In the genomic region with DNA sequence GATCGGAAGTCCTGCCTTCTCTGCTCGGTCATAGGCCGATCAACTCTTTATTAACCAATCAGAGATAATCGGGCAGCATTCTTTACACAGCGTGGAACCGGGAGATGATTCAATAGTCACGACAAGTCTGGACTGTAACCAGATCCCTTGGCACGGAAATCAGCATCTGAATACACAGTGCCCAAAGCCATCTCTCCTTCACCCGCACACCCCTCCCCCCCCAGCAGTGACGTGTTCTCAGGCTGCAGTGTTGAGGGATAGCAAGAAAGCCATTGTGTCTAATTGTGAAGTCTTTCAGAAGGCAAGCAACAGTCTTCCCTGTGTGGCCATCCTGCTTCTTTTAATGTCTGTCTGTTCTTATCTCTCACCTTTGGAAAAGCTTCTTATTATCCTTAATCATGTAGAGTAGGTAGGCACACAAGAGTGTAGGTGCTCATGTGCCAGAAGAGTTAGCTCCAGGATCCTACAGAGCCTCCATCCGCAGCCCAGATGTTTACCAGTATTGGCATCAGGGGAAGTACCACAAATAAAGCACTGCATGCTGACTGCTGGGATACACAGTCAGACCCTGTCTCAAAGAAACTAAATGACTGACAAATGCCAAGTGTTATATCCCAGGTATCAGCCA, we compare ENCODE assay signal across 8 mouse cellular contexts. TPM values are rescaled to one million over a fixed set of nuclear protein-coding genes. Genes with fewer than 3 reads are reported as not detected.
A peak's percentile ranks its signal among the peaks of the same experiment; 100 is the strongest.
DNase-seq lines count a peak whose midpoint lies in the region; ATAC-seq and TF ChIP-seq lines count a peak whose summit lies in the region.

No protein-coding gene starts in this region.

- no peaks in the 10 kb centered on the region for H3K79me2 ChIP-seq in C2C12 (ENCODE audit: control insufficient read depth, insufficient read depth)

- H3K79me3 ChIP-seq in C2C12 (ENCODE audit: low read depth), result no peaks in the 10 kb centered on the region

- H3K27ac ChIP-seq in embryonic facial prominence, embryonic 14.5 days (replicated peaks; ENCODE audit: low read depth, low read length), result peak overlapping the region; percentile 64
- no peak overlapping the region for H3K27ac ChIP-seq in limb, embryonic 11.5 days (replicated peaks; ENCODE audit: low read depth, low read length)
- H3K27ac ChIP-seq in midbrain, embryonic 11.5 days (ENCODE audit: low read depth, low read length), result peak overlapping the region; percentile 82
- no peak overlapping the region; the same call in 1 of the 2 replicates for H3K27ac ChIP-seq in stomach, embryonic 14.5 days (ENCODE audit: low read length)

- peak; percentile 99 for ATAC-seq in embryonic facial prominence, embryonic 14.5 days (ENCODE audit: low read depth)
- ATAC-seq in limb, embryonic 11.5 days (ENCODE audit: insufficient number of reproducible peaks, low FRiP score, low TSS enrichment, low read depth), result peak; percentile 96
- ATAC-seq in midbrain, embryonic 11.5 days (ENCODE audit: low FRiP score), result peak; percentile 99
- ATAC-seq in stomach, embryonic 14.5 days (ENCODE audit: insufficient number of reproducible peaks, insufficient read depth, low FRiP score, low read depth), result peak; percentile 93

- peak; percentile 84 for DNase-seq in adrenal gland, postnatal 25 days
- peak; percentile 97 for DNase-seq in embryonic facial prominence, embryonic 14.5 days (ENCODE audit: low spot score)
- peak; percentile 83 for DNase-seq in heart, adult 9 months (ENCODE audit: low spot score in 2 of 2)
- peak; percentile 53 to 66 for DNase-seq in kidney, adult 8-10 months
- peak; percentile 65 for DNase-seq in limb, embryonic 11.5 days (ENCODE audit: low spot score)
- DNase-seq in midbrain, embryonic 11.5 days (ENCODE audit: low spot score, missing footprints), result peak; percentile 98

- no peak for TF ChIP-seq CTCF in C2C12 (IDR thresholded peaks at IDR 0.05; ENCODE audit: control insufficient read depth, insufficient read depth, insufficient read length)

- peak overlapping the region; percentile 53 for H3K4me2 ChIP-seq in embryonic facial prominence, embryonic 14.5 days (ENCODE audit: low read depth, low read length)
- peak overlapping the region; percentile 33 for H3K4me2 ChIP-seq in limb, embryonic 11.5 days (ENCODE audit: low read depth, severe bottlenecking)
- peak overlapping the region; percentile 64 for H3K4me2 ChIP-seq in midbrain, embryonic 11.5 days
- H3K4me2 ChIP-seq in stomach, embryonic 14.5 days (replicated peaks; ENCODE audit: low read depth, low read length), result peak overlapping the region; percentile 54

- H3K9ac ChIP-seq in embryonic facial prominence, embryonic 14.5 days (ENCODE audit: low read depth, low read length), result peak overlapping the region; percentile 38
- peak overlapping the region; percentile 8 for H3K9ac ChIP-seq in limb, embryonic 11.5 days (ENCODE audit: low read length)
- peak overlapping the region; percentile 58 for H3K9ac ChIP-seq in midbrain, embryonic 11.5 days (ENCODE audit: low read length)
- H3K9ac ChIP-seq in stomach, embryonic 14.5 days (replicated peaks; ENCODE audit: low read depth, low read length), result no peak overlapping the region

- WGBS in embryonic facial prominence, embryonic 14.5 days, result 3% methylated on average over 11 of the region's 11 CpGs
- 5% methylated on average over 11 of the region's 11 CpGs for WGBS in limb, embryonic 11.5 days
- 0% methylated on average over 11 of the region's 11 CpGs for WGBS in midbrain, embryonic 11.5 days
- WGBS in stomach, embryonic 14.5 days, result 3% methylated on average over 11 of the region's 11 CpGs

- peaks cover 10% of the 10 kb centered on the region for H3K4me1 ChIP-seq in embryonic facial prominence, embryonic 14.5 days (ENCODE audit: control insufficient read depth, insufficient read depth, low read length)
- H3K4me1 ChIP-seq in limb, embryonic 11.5 days (ENCODE audit: control insufficient read depth, insufficient read depth, low read length), result peaks cover 7% of the 10 kb centered on the region
- H3K4me1 ChIP-seq in midbrain, embryonic 11.5 days (ENCODE audit: control insufficient read depth, insufficient read depth, low read length), result peaks cover 11% of the 10 kb centered on the region; the same call in 1 of the 2 replicates
- 0 out of 2 replicates have a peak, but pooled peaks cover 2% of the 10 kb centered on the region for H3K4me1 ChIP-seq in stomach, embryonic 14.5 days (ENCODE audit: control insufficient read depth, insufficient read depth, low read length)

- no peaks in the 10 kb centered on the region for H3K36me3 ChIP-seq in C2C12 (ENCODE audit: control insufficient read depth, insufficient read depth)
- no peaks in the 10 kb centered on the region for H3K36me3 ChIP-seq in embryonic facial prominence, embryonic 14.5 days (ENCODE audit: control insufficient read depth, insufficient read depth, low read length)
- no peaks in the 10 kb centered on the region for H3K36me3 ChIP-seq in limb, embryonic 11.5 days (ENCODE audit: control insufficient read depth, insufficient read depth, low read length)
- no peaks in the 10 kb centered on the region for H3K36me3 ChIP-seq in midbrain, embryonic 11.5 days (ENCODE audit: control insufficient read depth, insufficient read depth, low read length)
- H3K36me3 ChIP-seq in stomach, embryonic 14.5 days (ENCODE audit: control insufficient read depth, insufficient read depth, low read length), result no peaks in the 10 kb centered on the region

- peak overlapping the region; percentile 21 for H3K4me3 ChIP-seq in C2C12 (ENCODE audit: insufficient read depth, poor library complexity, severe bottlenecking)
- peak overlapping the region; percentile 34 for H3K4me3 ChIP-seq in embryonic facial prominence, embryonic 14.5 days (ENCODE audit: low read depth, low read length)
- H3K4me3 ChIP-seq in limb, embryonic 11.5 days (ENCODE audit: low read depth, low read length), result peak overlapping the region; percentile 14
- H3K4me3 ChIP-seq in midbrain, embryonic 11.5 days (ENCODE audit: low read depth, low read length), result peak overlapping the region; percentile 32
- H3K4me3 ChIP-seq in stomach, embryonic 14.5 days (ENCODE audit: low read depth, low read length), result peak overlapping the region; percentile 20

- no peaks in the 10 kb centered on the region for H3K27me3 ChIP-seq in C2C12 (ENCODE audit: control insufficient read depth, insufficient read depth, insufficient read length)
- H3K27me3 ChIP-seq in embryonic facial prominence, embryonic 14.5 days (replicated peaks; ENCODE audit: control insufficient read depth, insufficient read depth, low read length), result no peaks in the 10 kb centered on the region
- H3K27me3 ChIP-seq in limb, embryonic 11.5 days (ENCODE audit: control insufficient read depth, insufficient read depth, low read length), result no peaks in the 10 kb centered on the region
- H3K27me3 ChIP-seq in midbrain, embryonic 11.5 days (ENCODE audit: control insufficient read depth, insufficient read depth, low read length), result no peaks in the 10 kb centered on the region
- no peaks in the 10 kb centered on the region for H3K27me3 ChIP-seq in stomach, embryonic 14.5 days (ENCODE audit: control insufficient read depth, insufficient read depth, low read length)

- H3ac ChIP-seq in C2C12 (ENCODE audit: control insufficient read depth, insufficient read length, low read depth), result no peak overlapping the region

- no peaks in the 10 kb centered on the region for H3K9me3 ChIP-seq in embryonic facial prominence, embryonic 14.5 days (ENCODE audit: control insufficient read depth, low read length)
- no peaks in the 10 kb centered on the region for H3K9me3 ChIP-seq in limb, embryonic 11.5 days (ENCODE audit: control insufficient read depth, low read length)
- no peaks in the 10 kb centered on the region for H3K9me3 ChIP-seq in midbrain, embryonic 11.5 days (ENCODE audit: control insufficient read depth, low read length)
- no peaks in the 10 kb centered on the region for H3K9me3 ChIP-seq in stomach, embryonic 14.5 days (ENCODE audit: control insufficient read depth, low read depth, low read length)

RNA-seq across cellular contexts. Expression of a gene that starts 13.0 kb away (rescaled TPM):
- polyA plus RNA-seq in C2C12 (2012; fragmentation: generic; extraction: Trizol), result 2,436 TPM
- total RNA-seq in adrenal gland, postnatal 25 days (2021), result 287 and 343 TPM in 2 replicates
- 1,291 and 1,408 TPM in 2 replicates for polyA plus RNA-seq in embryonic facial prominence, embryonic 14.5 days (2014; fragmentation: Nextera tagmentation; extraction: Ambion mirVana)
- polyA plus RNA-seq in limb, embryonic 11.5 days (2014; fragmentation: Nextera tagmentation; extraction: Ambion mirVana), result 2,626 and 2,699 TPM in 2 replicates
- polyA plus RNA-seq in midbrain, embryonic 11.5 days (2014; fragmentation: Nextera tagmentation; extraction: Ambion mirVana), result 1,631 and 1,834 TPM in 2 replicates
- 1,950 and 2,198 TPM in 2 replicates for polyA plus RNA-seq in stomach, embryonic 14.5 days (2014; fragmentation: Nextera tagmentation; extraction: Ambion mirVana)

RNA-seq across cellular contexts. Expression of a gene that starts 20.2 kb away (rescaled TPM):
- 0.25 TPM for polyA plus RNA-seq in C2C12 (2012; fragmentation: generic; extraction: Trizol)
- total RNA-seq in adrenal gland, postnatal 25 days (2021), result 1.1 and 1.5 TPM in 2 replicates
- 1.9 and 2.1 TPM in 2 replicates for polyA plus RNA-seq in embryonic facial prominence, embryonic 14.5 days (2014; fragmentation: Nextera tagmentation; extraction: Ambion mirVana)
- 3.8 and 3.9 TPM in 2 replicates for polyA plus RNA-seq in limb, embryonic 11.5 days (2014; fragmentation: Nextera tagmentation; extraction: Ambion mirVana)
- polyA plus RNA-seq in midbrain, embryonic 11.5 days (2014; fragmentation: Nextera tagmentation; extraction: Ambion mirVana), result 0.62 and 1.6 TPM in 2 replicates
- polyA plus RNA-seq in stomach, embryonic 14.5 days (2014; fragmentation: Nextera tagmentation; extraction: Ambion mirVana), result 2.3 and 3.3 TPM in 2 replicates

RNA-seq across cellular contexts. Expression of a gene that starts 35.8 kb away (rescaled TPM):
- 0.49 TPM for polyA plus RNA-seq in C2C12 (2012; fragmentation: generic; extraction: Trizol)
- total RNA-seq in adrenal gland, postnatal 25 days (2021), result 34.2 and 41.5 TPM in 2 replicates
- polyA plus RNA-seq in embryonic facial prominence, embryonic 14.5 days (2014; fragmentation: Nextera tagmentation; extraction: Ambion mirVana), result 9.7 and 12.9 TPM in 2 replicates
- polyA plus RNA-seq in limb, embryonic 11.5 days (2014; fragmentation: Nextera tagmentation; extraction: Ambion mirVana), result 7.8 and 9.5 TPM in 2 replicates
- 6.3 and 8.4 TPM in 2 replicates for polyA plus RNA-seq in midbrain, embryonic 11.5 days (2014; fragmentation: Nextera tagmentation; extraction: Ambion mirVana)
- polyA plus RNA-seq in stomach, embryonic 14.5 days (2014; fragmentation: Nextera tagmentation; extraction: Ambion mirVana), result 43.5 and 47.4 TPM in 2 replicates

RNA-seq across cellular contexts. Expression of a gene that starts 48.4 kb away (rescaled TPM):
- polyA plus RNA-seq in C2C12 (2012; fragmentation: generic; extraction: Trizol), result 133 TPM
- 84.7 and 85.0 TPM in 2 replicates for total RNA-seq in adrenal gland, postnatal 25 days (2021)
- 150 and 173 TPM in 2 replicates for polyA plus RNA-seq in embryonic facial prominence, embryonic 14.5 days (2014; fragmentation: Nextera tagmentation; extraction: Ambion mirVana)
- 260 and 263 TPM in 2 replicates for polyA plus RNA-seq in limb, embryonic 11.5 days (2014; fragmentation: Nextera tagmentation; extraction: Ambion mirVana)
- 268 and 274 TPM in 2 replicates for polyA plus RNA-seq in midbrain, embryonic 11.5 days (2014; fragmentation: Nextera tagmentation; extraction: Ambion mirVana)
- 182 and 197 TPM in 2 replicates for polyA plus RNA-seq in stomach, embryonic 14.5 days (2014; fragmentation: Nextera tagmentation; extraction: Ambion mirVana)

RNA-seq across cellular contexts. Expression of a gene that starts 50.7 kb away (rescaled TPM):
- not detected for polyA plus RNA-seq in C2C12 (2012; fragmentation: generic; extraction: Trizol)
- total RNA-seq in adrenal gland, postnatal 25 days (2021), result not detected in 2 replicates
- not detected in 2 replicates for polyA plus RNA-seq in embryonic facial prominence, embryonic 14.5 days (2014; fragmentation: Nextera tagmentation; extraction: Ambion mirVana)
- polyA plus RNA-seq in limb, embryonic 11.5 days (2014; fragmentation: Nextera tagmentation; extraction: Ambion mirVana), result not detected in 2 replicates
- not detected in 2 replicates for polyA plus RNA-seq in midbrain, embryonic 11.5 days (2014; fragmentation: Nextera tagmentation; extraction: Ambion mirVana)
- polyA plus RNA-seq in stomach, embryonic 14.5 days (2014; fragmentation: Nextera tagmentation; extraction: Ambion mirVana), result not detected in 2 replicates

Comparison
In these comparisons a context has a peak if more than half of its experiments do, and no peak if none do; other contexts are left out.
1. H3K27ac ChIP-seq: peak in embryonic facial prominence, embryonic 14.5 days (single experiment) and midbrain, embryonic 11.5 days (single experiment); none in limb, embryonic 11.5 days (single experiment) and stomach, embryonic 14.5 days (single experiment).
2. Peak in every context shown above with its lines, with median percentiles within 50 percentile points of each other: H3K4me3 ChIP-seq, DNase-seq, ATAC-seq and H3K4me2 ChIP-seq.